Mouse (Mus musculus): ENCODE data around the gene Btd. TPM values are rescaled to one million over a fixed set of nuclear protein-coding genes. Genes with fewer than 3 reads are reported as not detected.

Gene Btd
- polyA plus RNA-seq, 3 experiments from 2014 or later: 20.3 to 28.6 (median 24.2) TPM

DNA sequence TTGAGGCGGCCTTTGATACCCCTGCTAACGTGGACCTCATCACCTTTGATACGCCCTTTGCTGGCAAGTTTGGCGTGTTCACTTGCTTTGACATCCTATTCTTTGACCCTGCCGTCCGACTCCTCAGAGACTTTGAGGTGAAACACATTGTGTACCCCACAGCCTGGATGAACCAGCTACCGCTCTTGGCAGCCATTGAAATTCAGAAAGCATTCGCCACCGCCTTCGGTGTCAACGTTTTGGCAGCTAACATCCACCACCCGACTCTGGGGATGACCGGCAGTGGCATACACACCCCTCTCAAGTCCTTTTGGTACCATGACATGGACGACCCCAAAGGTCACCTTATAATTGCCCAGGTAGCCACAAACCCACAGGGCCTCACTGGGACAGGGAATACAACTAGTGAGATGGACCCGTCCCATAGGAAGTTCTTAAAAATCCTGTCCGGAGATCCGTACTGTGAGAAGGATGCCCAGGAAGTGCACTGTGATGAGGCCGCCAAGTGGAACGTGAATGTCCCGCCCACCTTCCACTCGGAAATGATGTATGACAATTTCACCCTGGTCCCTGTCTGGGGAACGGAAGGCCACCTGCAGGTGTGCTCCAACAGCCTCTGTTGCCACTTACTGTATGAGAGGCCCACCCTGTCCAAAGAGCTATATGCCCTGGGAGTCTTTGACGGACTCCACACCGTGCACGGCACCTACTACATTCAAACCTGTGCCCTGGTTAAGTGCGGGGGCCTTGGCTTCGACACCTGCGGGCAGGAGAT, 26.3 kb downstream of the Btd start:
- ATAC-seq: no peak

DNA sequence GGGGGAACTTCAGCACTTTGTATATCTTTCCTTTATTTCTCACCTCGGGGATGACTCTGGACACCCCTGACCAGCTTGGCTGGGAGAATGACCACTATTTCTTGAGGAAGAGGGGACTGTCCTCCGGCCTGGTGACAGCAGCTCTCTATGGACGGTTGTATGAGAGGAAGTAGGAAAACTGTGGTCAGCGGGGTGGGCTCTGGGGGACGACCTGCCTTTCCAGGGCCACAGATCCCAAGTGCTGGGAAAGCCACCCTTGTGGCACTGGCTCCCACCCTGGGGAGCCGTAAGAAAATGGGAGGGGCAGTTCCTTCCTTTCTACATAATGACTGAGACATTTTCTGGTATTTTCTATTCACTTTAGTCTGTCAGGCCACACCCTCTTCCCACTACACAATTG, 26.9 kb downstream of the Btd start:
- no peak for ATAC-seq

DNA sequence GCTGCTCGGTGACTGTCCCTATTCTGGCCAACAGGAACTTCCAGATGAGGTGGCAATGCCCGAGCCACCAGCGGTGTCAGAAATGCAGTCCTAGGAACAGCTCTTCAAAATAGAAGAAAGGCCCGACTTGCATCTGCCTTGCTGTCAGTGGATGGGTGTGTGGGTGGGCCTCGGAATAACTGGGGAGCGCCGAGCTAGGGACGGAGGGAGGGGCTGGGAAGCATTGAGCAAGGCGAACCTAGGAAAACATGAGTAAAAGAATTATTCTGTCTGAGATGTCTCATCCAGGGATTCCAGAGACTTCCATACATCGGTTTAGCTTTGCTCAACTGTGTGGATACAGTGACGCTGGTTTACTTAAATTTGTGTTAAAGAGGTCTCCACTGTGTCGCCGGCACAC, 27.5 kb downstream of the Btd start:
- ATAC-seq: no peak

DNA sequence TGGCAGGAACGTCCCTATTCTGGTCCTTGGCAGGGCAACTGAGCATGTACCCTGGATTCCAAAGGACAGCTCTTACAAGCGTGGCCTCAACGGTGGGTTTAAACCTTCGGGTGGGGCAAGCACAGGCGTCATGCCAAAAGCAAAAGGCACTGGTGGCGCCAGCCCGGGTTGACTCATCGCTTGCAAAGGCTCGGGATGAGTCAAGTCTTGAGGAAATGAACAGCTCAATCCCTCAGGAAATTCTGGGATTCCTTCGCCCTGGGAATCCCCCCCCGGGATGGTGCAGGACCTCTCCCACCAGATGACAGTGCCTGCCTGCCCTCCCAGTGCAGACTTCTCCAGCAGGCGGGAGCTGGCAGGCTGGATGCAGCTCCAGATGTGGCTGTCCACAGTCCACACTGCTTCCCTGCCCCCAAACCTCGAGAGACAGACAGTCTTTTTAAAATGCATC, 28.4 kb downstream of the Btd start:
- no peak for ATAC-seq

DNA sequence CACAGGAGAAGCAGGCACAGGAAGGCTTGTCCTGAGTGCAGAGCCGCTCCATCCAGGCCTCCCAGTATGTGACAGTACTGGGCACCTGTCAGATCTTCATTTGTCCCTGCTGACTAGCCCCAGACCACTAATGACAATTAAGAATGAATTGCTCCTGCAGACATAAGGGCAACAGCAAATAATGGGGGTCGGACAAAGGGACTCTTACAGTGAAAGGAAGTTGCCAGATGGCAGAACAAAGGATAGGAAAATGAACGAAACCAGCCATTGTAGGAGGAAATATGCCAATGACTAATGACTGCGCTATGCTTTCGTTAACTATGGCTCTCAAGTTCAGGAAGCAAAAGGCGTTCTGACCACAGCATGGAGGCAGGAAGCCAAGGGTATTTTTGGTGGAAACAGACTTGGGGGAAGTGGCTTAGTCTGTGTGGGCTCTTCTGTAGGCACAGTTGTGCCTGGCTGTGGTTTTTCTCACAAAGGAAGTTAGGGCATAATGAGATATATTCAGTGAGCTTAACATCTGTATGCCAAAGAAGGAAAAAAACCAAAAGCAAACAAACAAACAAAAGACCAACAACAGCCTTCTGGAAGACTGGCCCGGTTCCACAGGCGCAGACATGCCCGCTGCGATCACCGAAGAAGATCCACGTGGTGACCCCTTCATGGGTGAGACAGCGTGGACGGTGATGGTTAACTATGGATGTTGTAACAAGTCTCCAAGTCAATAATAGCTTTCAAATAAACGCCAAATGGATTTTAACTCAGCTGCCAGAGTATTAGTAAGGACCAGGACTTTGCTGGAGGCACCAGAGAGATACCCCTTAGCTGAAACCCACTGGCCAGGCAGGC, 29.0 kb downstream of the Btd start:
- ATAC-seq: peak; percentile 90

DNA sequence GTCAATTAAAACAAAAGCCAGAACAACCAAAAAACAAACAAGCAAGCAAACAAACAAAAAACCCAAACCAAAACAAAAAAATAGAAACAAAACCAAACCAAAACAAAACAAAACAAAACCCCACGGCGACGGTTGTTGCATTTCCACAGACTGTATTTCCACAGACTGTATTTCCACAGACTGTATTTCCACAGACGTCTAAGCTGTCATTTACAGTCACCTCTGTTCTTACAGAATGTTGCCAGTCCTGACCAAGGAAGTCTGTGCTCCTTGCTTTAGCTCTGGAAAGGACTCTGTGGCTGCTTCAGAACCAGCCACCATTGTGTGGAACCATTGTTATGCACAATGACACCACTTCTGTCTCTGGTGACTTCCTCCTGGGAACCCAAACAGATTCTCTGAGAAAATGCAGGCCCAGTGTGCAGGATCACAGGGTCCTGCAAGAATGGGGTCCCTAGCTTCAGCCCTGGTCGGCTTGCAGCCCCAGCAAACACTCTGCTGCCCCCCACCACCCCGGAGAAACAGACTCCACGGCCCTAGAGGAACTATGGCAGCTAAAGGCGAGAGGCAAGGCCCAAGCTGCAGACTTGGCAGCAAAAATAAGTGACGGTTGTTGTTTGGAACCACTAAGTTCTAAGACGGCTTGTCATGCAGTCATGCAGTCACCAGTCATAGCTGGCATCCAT, 30.9 kb downstream of the Btd start:
- no peak for ATAC-seq

DNA sequence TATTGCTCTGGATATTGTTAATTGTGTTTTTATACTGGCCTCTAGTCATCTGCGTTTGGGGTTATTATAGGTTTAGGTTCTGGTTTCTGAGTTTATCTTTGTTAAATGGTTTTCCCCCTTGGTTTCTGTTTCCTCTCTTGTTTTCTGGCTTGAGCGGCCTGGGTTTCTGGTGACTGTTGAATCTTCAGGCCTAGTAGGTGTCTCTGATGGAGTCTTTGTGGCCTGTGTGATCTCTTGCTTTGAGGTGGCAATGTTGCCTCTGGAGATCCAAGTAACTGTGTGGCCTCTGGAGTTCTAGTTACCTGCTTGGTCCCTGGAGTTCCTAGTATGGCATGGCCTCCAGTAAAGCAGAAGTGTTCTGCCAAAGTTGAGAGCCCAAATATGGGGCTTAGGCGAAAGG, 39.8 kb downstream of the Btd start:
- no peak for ATAC-seq

DNA sequence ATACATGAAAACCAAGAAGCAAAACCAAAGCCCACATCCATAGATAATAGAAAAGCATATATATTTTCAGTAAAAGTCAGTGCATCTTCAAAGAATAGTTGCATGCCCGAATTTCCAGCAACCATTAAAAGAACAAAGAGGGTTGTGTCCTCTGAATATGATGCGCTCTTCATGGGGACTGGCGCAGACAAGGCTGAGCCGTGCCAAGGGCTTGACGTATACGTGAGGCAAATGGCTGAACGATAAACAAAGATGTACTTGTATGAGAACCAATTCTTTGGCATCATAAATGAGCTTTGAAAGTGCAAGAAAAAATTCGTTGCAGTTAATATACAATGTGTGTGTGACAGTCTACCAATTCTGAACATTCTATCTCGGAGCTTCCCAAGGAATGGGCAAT, 40.5 kb downstream of the Btd start:
- ATAC-seq: no peak

DNA sequence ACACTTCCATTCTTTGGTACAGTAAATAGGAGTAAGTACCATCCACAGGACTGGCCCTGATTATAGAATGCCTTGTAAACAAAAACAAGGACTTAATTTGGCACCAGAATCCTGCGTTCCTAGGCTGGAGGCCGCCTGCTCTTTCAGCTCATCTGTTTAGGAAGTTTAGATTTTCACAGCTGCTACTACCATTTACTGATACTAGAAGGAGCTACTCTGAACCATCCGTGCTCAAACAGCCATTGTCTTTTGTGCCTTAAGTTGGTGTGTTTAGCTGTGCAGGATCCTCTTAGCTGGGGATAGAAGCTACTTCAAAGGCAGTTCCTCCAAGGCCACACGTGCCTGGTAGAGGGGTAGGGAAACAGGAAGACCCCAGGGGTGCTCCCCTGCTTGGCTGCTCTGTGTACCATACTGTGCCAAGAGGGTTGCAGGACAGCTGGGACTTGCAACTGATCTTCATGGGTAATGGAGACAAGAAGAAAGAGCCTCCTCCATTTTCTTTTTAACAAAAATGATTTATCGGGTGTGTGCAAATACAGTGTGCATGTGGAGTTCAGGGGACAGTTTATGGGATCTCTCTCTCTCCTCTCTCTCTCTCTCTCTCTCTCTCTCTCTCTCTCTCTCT, 41.2 kb downstream of the Btd start:
- no peak for ATAC-seq

DNA sequence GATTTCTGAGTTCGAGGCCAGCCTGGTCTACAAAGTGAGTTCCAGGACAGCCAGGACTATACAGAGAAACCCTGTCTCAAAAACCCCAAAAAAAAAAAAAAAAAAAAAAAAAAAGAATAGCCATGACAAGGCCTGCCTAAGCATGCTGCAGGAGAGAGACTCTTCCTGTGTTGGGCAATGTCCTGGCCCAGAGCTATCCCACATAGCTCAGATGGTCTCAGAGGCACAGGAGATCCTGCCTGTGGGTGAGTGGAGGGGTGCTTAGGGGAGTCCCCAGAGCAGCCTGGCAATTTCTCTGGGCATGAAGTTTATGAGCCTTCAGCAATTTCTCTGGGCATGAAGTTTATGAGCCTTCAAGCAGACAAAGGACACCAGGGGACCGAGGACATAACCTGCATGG, 42.8 kb downstream of the Btd start:
- no peak for ATAC-seq

DNA sequence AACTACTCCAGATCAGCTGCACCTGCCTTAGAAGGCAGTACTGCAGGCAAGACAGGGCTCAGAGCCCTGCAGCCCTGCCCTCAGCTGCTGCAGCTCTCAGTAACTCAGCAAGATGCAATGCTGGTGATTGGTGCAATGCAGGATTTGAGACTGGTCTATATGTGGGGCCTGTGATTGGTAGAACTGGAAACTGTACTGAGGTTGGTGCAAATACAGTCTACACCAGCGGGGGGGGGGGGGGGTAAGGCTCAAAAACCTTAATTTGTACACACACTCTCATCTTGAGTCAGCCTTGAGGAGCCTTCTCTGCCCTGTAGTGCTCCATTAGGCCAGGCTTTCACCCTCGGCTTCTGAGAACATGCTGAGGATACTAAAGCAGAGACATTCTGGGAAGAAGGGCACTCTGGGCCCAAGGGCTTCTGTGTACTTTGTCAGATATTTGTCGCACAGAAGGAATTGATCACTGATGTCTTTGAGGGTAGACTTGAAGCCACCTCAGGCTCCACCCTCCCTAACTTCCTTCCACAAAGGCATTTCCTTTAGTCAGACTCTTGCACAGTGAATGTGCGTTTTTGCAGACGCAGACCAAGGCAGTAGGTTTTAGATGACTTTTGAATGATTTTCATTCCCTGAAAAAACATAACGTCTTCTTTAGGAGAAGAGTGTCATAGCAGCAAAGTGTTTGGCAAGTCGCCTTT, 43.7 kb downstream of the Btd start:
- peak; percentile 77 for ATAC-seq

DNA sequence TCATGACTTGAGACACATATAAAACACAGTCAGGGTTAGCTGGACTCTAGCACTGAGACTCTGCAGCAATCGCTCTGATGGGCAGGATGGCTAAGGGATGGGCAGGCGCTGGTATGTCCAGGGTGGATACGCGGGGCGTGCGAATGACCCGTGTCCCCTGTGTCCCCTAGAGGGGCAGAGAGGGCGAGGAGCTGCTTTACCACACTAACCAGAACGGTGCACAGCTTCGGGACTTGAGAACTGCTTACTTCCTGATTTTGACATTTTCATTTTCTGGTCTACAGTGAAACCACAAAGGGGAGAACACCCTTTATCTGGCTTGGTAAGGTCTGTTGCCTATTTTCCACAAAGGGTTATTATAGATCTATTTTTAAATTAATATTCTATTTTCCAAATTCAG, 44.9 kb downstream of the Btd start:
- peak; percentile 67 for ATAC-seq

DNA sequence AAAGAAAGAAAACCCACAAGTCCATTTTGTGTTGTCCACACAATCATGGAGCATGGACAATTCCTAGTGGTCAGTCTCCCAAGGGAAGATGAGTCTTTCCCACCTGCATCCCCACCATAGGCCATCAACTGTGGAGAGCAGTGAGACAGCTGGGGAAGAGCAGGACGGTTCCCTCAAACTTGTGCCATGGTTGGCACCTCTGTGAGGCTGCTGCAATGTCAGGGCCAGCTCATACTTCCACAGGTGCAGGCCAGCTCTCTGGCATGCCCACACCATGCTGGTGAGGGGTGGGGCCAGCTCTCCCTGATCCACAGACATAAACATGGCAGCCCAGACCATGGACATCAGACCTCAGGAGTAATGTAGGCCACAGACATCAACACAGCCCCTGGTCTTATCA, 45.4 kb downstream of the Btd start:
- ATAC-seq: no peak

DNA sequence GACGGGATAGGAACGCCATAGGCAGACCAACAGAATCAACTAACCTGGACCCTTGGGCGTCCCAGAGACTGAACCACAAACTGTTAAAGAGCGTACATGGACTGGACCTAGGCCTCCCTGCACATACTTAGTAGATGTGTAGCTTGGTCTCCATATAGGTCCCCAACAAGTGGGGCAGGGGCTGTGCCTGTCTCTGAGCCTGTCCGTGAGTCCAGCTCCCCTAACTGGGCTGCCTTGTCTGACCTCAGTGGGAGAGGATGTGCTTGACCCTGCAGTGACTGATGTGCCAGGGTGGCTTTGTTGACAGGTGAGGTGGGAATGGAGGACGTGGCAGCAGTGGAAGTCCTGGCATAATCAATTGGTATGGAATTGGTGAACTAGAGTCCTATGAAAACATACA, 51.7 kb downstream of the Btd start:
- no peak for ATAC-seq

DNA sequence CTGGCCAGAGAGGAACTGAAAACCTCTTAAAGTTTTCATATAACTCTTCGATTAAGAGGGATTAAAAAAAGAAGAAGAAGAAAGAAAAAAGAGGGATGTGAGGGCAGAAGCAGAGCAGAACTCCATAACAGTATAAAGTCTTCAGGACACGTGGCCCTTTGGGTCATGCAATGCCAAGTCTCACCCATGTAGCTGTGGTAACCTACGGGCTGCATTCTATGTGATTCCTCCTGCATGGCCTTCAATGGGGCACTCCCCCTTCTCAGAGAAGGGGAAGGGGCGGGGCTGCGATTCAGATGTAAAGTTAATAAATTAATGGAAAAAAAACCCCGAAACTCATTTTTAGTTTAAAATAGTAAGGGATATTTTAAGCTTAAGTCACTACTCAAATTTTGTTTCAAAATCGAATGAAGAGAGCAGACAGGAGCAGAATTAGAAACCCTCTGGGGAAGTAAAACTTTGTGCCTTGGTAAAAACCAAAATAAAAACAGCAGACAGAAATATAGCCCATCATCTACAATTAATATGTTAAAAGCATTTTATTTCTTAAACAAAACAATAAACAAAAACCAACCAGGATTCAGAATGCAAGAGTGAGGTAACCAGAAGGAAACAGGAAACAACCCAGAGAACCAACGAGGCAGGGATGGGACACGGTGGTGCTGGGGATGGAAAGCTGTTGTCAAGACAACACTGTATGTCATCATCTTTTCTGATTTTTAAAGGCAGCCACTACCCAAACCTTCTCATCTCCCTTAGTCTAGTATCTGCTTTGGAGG, 55.6 kb downstream of the Btd start:
- peak; percentile 32 for ATAC-seq

DNA sequence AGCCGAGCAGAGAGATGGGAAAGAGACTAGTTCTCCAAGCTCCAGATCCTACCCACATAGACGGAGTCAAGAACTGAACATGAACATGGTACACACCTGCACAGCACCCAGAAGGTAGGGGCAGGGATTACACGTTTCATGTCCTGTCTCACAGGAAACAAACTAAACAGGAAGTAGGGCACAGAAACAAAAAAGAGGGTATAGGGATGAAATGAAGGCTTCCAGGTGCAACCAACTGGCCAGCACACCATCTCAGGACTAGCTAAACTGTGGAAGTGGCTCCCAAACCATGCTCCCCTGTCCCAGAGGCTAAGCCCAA, 56.1 kb downstream of the Btd start:
- peak; percentile 52 for ATAC-seq

DNA sequence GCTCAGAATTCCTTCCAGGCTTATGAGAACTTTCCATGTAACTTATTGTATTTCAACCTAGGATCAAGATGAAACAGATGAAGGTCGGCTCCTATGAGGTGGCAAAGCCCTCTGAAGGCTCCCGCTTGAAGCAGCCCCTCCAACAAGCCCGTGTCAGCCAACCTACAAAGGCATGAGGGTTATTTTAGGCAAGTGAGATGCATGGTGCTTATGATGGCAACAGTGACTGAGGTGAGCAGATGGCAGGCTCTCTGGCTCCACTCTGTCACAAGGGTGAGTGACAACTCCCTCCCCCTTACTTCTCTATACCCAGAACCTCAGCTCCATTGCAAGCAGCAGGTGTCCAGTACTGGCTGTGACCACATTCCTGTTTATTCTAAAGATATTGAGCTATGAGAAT, 56.5 kb downstream of the Btd start:
- no peak for ATAC-seq

DNA sequence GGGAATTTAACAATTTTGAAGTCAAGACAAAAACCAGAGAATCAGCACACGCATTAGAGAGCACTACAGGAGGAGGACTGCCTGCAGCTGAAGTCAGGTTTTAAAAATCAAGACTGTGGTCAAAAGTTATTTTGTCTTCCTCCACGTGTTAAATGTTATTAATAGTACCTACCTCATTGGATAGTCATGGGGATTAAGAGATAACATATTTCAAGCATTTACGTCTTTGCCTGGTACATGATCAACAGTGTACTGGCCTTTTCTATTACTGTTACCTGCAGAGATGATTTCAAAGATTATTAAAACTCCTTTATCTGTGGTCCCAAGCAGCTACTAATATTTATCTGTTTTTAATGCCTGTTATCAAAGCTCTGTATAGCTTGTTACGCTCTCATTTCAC, 56.9 kb downstream of the Btd start:
- no peak for ATAC-seq

DNA sequence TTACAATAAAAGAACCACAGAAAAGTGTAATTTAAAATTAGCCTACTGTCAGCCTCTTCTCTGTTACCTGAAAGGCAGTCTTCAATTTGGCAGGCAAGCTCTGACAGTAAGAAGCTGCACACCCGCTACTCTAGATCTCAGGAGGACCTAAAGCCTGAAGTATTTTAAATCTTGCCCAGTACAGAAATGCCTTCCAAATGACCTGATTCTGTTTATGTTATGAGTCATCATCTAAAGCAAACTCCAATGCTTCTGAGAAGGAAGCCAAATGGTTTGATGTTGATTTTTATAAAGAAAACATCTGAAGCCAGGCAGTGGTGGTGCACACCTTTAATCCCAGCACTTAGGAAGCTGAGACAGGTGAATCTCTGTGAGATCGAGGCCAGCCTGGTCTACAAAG, 59.5 kb downstream of the Btd start:
- no peak for ATAC-seq

DNA sequence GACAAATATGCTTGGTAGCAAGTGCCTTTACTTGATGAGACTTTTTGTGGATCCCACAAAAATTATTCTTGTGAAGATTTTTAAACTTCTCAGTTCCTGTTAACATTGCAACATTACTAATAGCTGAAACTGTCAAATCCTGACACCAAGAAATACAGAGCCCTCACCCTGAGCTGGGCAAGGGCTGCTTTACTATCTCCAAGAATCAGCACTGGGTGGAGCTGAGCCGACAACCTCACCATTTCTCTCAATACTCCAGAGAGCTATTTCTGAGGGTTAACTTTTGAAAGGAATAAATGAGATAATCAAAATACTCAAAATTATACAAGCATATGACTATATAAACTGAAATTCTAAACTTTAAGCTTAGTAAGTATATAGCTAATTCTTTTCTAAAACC, 68.5 kb downstream of the Btd start:
- no peak for ATAC-seq

DNA sequence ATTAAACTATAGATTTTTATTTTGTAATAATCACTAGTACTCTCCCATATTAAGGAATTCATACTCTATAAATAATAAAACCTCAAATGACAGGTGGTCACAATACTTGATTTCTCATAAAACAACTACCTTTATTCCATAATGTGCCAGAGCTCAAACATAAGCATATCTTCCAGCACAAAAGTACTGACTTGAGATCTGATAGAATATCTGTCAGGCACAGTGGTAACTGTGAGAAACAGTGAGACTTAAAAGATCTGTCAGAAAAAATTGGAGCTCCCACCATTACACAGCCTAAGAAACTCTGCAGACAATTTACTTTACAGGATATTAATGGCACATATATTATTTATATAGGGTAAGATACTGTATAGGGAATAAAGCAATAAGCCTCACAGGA, 74.8 kb downstream of the Btd start:
- no peak for ATAC-seq

DNA sequence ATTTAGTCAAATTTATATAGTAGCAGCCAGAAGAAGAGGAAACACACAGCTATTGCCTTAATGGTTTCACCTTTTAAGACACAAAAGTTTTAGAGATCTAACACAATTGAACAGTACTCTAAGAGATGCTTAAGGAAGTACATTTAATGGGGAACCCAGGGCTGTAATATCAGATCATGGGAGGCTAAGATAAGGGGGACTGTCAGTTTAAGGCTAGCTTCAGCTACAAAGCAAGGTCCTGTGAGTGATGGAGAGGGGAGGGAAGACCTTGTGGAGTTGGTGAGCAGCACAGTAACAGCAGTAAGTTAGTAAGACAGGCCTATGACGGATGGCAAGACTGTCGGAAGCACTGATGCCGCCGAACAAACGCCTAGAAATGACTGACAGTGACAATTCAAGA, 76.5 kb downstream of the Btd start:
- ATAC-seq: no peak
